Mouse (Mus musculus) megakaryocyte, embryonic 14.5 days (primary cell): ENCODE measurements at regions not wholly inside any gene's neighbourhood (a gene's known extent, or its start where the extent isn't known, plus 50 kb on each side); places are given as distances from the start of the nearest gene placed in this dataset.

Source experiments
- FLI1 ChIP-seq: IDR thresholded peaks from 2 replicates; pipeline ENCODE4 v1.6.1; 2012; ENCODE audit warnings: low read length, inconsistent platforms, mixed read lengths
- GATA1 ChIP-seq: IDR thresholded peaks from 3 replicates; pipeline ENCODE4 v1.6.1; 2012; ENCODE audit warnings: mixed read lengths, low read length, inconsistent platforms, borderline replicate concordance

DNA sequence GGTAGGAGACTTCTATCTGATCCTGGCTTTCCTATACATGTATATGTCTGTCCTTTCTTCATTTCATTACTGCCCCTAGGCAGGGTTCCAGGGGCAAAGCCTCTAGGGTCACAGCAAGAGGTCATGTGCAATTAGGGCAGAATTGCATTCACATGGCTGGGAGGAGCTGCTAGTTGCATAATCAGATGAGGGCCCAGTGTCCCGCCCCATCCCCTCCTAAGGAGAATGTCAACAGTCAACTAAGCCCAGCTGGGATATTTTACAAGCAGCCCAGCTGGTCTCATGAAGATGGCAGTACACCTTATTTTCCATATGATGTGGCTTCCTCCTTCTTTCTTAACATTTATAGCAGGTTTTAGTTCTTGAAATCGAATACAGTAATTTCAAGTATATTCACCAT is 273.3 kb upstream of the Irx5 start:
- no peak for TF ChIP-seq FLI1
- TF ChIP-seq GATA1: no peak
